In the genomic region with DNA sequence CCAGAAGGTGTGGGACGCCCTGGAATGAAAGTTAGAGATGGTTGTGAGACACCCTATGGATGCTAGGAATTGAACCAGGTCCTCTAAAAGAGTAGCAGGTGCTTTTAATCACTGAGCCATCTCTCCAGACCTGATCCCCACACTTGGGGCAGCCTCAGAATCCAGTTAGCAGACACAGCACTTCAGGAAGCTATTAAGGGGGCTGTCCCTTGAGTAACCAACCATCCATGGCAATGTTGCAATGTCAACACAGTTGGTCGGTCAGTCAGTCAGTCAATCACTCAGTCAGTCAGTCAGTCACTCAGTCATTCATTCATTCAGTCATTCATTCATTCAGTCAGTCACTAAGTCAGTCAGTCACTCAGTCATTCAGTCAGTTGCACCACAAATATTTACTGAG, we compare ENCODE assay signal across 23 mouse cellular contexts. TPM values are rescaled to one million over a fixed set of nuclear protein-coding genes. Genes with fewer than 3 reads are reported as not detected.
DNase-seq lines count a peak whose midpoint lies in the region; ATAC-seq lines count a peak whose summit lies in the region.
"Had no signal": no experiment of that assay in that cellular context is flagged by ENCODE, and none has a peak within 500 bp of the region (broad histone marks: within the 10 kb centered on the region; RNA-seq: fewer than 3 reads in every experiment).

No protein-coding gene starts in this region.

- no peak overlapping the region for H3K4me2 ChIP-seq in midbrain, embryonic 11.5 days
- H3K4me2 ChIP-seq in midbrain, embryonic 13.5 days (replicated peaks), result no peak overlapping the region
- no peak overlapping the region for H3K4me2 ChIP-seq in hindbrain, embryonic 11.5 days (replicated peaks; ENCODE audit: low read depth, low read length)
- H3K4me2 ChIP-seq: forebrain, embryonic 13.5 days; heart, embryonic 11.5 days; hindbrain, embryonic 13.5 days had no signal

- 88% methylated on average over 2 of the region's 2 CpGs for WGBS in midbrain, embryonic 11.5 days
- WGBS in midbrain, embryonic 13.5 days, result 83% methylated on average over 2 of the region's 2 CpGs
- 81% methylated on average over 2 of the region's 2 CpGs for WGBS in hindbrain, embryonic 11.5 days

- DNase-seq in midbrain, embryonic 11.5 days (ENCODE audit: low spot score, missing footprints), result peak; percentile 37
- DNase-seq in A20 (ENCODE audit: low read depth, low spot score), result peak; percentile 54
- peak; percentile 54 for DNase-seq in induced T-regulatory cell, adult 2 months (ENCODE audit: low read depth)
- no peak for DNase-seq in right cerebral cortex, postnatal 25 days
- no peak for DNase-seq in hindbrain, embryonic 11.5 days (ENCODE audit: low spot score)
- DNase-seq: adrenal gland, postnatal 10 days; adrenal gland, postnatal 36 days; cerebellum, adult 11-12 months; cerebellum, adult 8-10 months; cerebellum, postnatal 14 days; gastrocnemius, adult 2 months; gastrocnemius, postnatal 14 days had no signal

- no peak overlapping the region for H3K27ac ChIP-seq in midbrain, embryonic 11.5 days (ENCODE audit: low read depth, low read length)
- no peak overlapping the region for H3K27ac ChIP-seq in midbrain, embryonic 13.5 days
- no peak overlapping the region for H3K27ac ChIP-seq in hindbrain, embryonic 11.5 days (ENCODE audit: low read depth, low read length)
- H3K27ac ChIP-seq: forebrain, embryonic 10.5 days; forebrain, embryonic 13.5 days; hindbrain, embryonic 13.5 days had no signal

- peaks cover 6% of the 10 kb centered on the region for H3K36me3 ChIP-seq in midbrain, embryonic 11.5 days (ENCODE audit: control insufficient read depth, insufficient read depth, low read length)
- peaks cover 38% of the 10 kb centered on the region for H3K36me3 ChIP-seq in midbrain, embryonic 13.5 days
- no peaks in the 10 kb centered on the region for H3K36me3 ChIP-seq in hindbrain, embryonic 11.5 days (ENCODE audit: control insufficient read depth, insufficient read depth, low read length)

- peaks cover 7% of the 10 kb centered on the region for H3K4me1 ChIP-seq in midbrain, embryonic 11.5 days (ENCODE audit: control insufficient read depth, insufficient read depth, low read length)
- peaks cover 27% of the 10 kb centered on the region for H3K4me1 ChIP-seq in midbrain, embryonic 13.5 days (replicated peaks)
- peaks cover 9% of the 10 kb centered on the region; the same call in 1 of the 2 replicates for H3K4me1 ChIP-seq in hindbrain, embryonic 11.5 days (replicated peaks; ENCODE audit: control insufficient read depth, insufficient read depth, low read length)

- H3K9me3 ChIP-seq in midbrain, embryonic 11.5 days (ENCODE audit: control insufficient read depth, low read length), result no peaks in the 10 kb centered on the region
- no peaks in the 10 kb centered on the region for H3K9me3 ChIP-seq in midbrain, embryonic 13.5 days
- H3K9me3 ChIP-seq in hindbrain, embryonic 11.5 days (ENCODE audit: control insufficient read depth, low read length), result no peaks in the 10 kb centered on the region
- H3K9me3 ChIP-seq: forebrain, embryonic 10.5 days; forebrain, embryonic 13.5 days; G1E; hindbrain, embryonic 13.5 days had no signal

- no peak overlapping the region for H3K4me3 ChIP-seq in midbrain, embryonic 11.5 days (ENCODE audit: low read depth, low read length)
- no peak overlapping the region for H3K4me3 ChIP-seq in midbrain, embryonic 13.5 days (replicated peaks)
- H3K4me3 ChIP-seq in hindbrain, embryonic 11.5 days (ENCODE audit: low read depth, low read length), result no peak overlapping the region
- H3K4me3 ChIP-seq: forebrain, embryonic 10.5 days; forebrain, embryonic 13.5 days; gastrocnemius, adult 2 months; hindbrain, embryonic 13.5 days had no signal

- H3K27me3 ChIP-seq in midbrain, embryonic 11.5 days (ENCODE audit: control insufficient read depth, insufficient read depth, low read length), result no peaks in the 10 kb centered on the region
- no peaks in the 10 kb centered on the region for H3K27me3 ChIP-seq in midbrain, embryonic 13.5 days
- no peaks in the 10 kb centered on the region for H3K27me3 ChIP-seq in hindbrain, embryonic 11.5 days (ENCODE audit: control insufficient read depth, insufficient read depth, low read length)
- H3K27me3 ChIP-seq: CH12.LX; forebrain, embryonic 13.5 days; hindbrain, embryonic 13.5 days; Patski had no signal

- no peak overlapping the region for H3K9ac ChIP-seq in midbrain, embryonic 11.5 days (ENCODE audit: low read length)
- H3K9ac ChIP-seq in midbrain, embryonic 13.5 days (replicated peaks), result no peak overlapping the region
- no peak overlapping the region for H3K9ac ChIP-seq in hindbrain, embryonic 11.5 days (ENCODE audit: low read depth, low read length)
- H3K9ac ChIP-seq: forebrain, embryonic 13.5 days; hindbrain, embryonic 13.5 days had no signal

- no peak for ATAC-seq in midbrain, embryonic 11.5 days (ENCODE audit: low FRiP score)
- ATAC-seq in midbrain, embryonic 13.5 days, result no peak
- ATAC-seq in hindbrain, embryonic 11.5 days (ENCODE audit: low FRiP score), result no peak
- no peak for ATAC-seq in frontal cortex, adult (ENCODE audit: low TSS enrichment)
- ATAC-seq: forebrain, embryonic 13.5 days; forebrain, embryonic 16.5 days; hindbrain, embryonic 16.5 days; Patski had no signal

RNA-seq across cellular contexts. Expression of a gene that starts 21.4 kb away (rescaled TPM):
- polyA plus RNA-seq in midbrain, embryonic 11.5 days (2014; fragmentation: Nextera tagmentation; extraction: Ambion mirVana), result 1.8 and 3.5 TPM in 2 replicates
- polyA plus RNA-seq in midbrain, embryonic 13.5 days (2015; fragmentation: Nextera tagmentation; extraction: Ambion mirVana), result 3.5 and 4.1 TPM in 2 replicates
- 2.0 and 2.8 TPM in 2 replicates for polyA plus RNA-seq in hindbrain, embryonic 11.5 days (2014; fragmentation: Nextera tagmentation; extraction: Ambion mirVana)

RNA-seq across cellular contexts. Expression of a gene that starts 26.5 kb away (rescaled TPM):
- polyA plus RNA-seq in midbrain, embryonic 11.5 days (2014; fragmentation: Nextera tagmentation; extraction: Ambion mirVana), result 6.0 and 7.8 TPM in 2 replicates
- polyA plus RNA-seq in midbrain, embryonic 13.5 days (2015; fragmentation: Nextera tagmentation; extraction: Ambion mirVana), result 0.89 and 1.2 TPM in 2 replicates
- polyA plus RNA-seq in hindbrain, embryonic 11.5 days (2014; fragmentation: Nextera tagmentation; extraction: Ambion mirVana), result 19.5 and 29.6 TPM in 2 replicates

RNA-seq across cellular contexts. Expression of a gene that starts 43.9 kb away (rescaled TPM):
- polyA plus RNA-seq in midbrain, embryonic 11.5 days (2014; fragmentation: Nextera tagmentation; extraction: Ambion mirVana), result 9.6 and 12.4 TPM in 2 replicates
- polyA plus RNA-seq in midbrain, embryonic 13.5 days (2015; fragmentation: Nextera tagmentation; extraction: Ambion mirVana), result 13.7 and 16.0 TPM in 2 replicates
- polyA plus RNA-seq in hindbrain, embryonic 11.5 days (2014; fragmentation: Nextera tagmentation; extraction: Ambion mirVana), result 10.0 and 10.7 TPM in 2 replicates

RNA-seq across cellular contexts. Expression of a gene that starts 44.4 kb away (rescaled TPM):
- 24.2 and 28.6 TPM in 2 replicates for polyA plus RNA-seq in midbrain, embryonic 11.5 days (2014; fragmentation: Nextera tagmentation; extraction: Ambion mirVana)
- 20.6 and 23.5 TPM in 2 replicates for polyA plus RNA-seq in midbrain, embryonic 13.5 days (2015; fragmentation: Nextera tagmentation; extraction: Ambion mirVana)
- 25.9 and 29.3 TPM in 2 replicates for polyA plus RNA-seq in hindbrain, embryonic 11.5 days (2014; fragmentation: Nextera tagmentation; extraction: Ambion mirVana)

RNA-seq across cellular contexts. Expression of a gene that starts 54.0 kb away (rescaled TPM):
- 6.8 and 7.8 TPM in 2 replicates for polyA plus RNA-seq in midbrain, embryonic 11.5 days (2014; fragmentation: Nextera tagmentation; extraction: Ambion mirVana)
- polyA plus RNA-seq in midbrain, embryonic 13.5 days (2015; fragmentation: Nextera tagmentation; extraction: Ambion mirVana), result 7.6 and 7.8 TPM in 2 replicates
- polyA plus RNA-seq in hindbrain, embryonic 11.5 days (2014; fragmentation: Nextera tagmentation; extraction: Ambion mirVana), result 6.9 and 8.9 TPM in 2 replicates

Comparison
In these comparisons a context has a peak if more than half of its experiments do, and no peak if none do; other contexts are left out.
1. DNase-seq: peak in midbrain, embryonic 11.5 days (single experiment), A20 (single experiment) and induced T-regulatory cell, adult 2 months (single experiment); none in right cerebral cortex, postnatal 25 days (single experiment) and hindbrain, embryonic 11.5 days (single experiment).